Mouse (Mus musculus) spleen, postnatal 14 days (tissue): ENCODE measurements at regions not wholly inside any gene's neighbourhood (a gene's known extent, or its start where the extent isn't known, plus 50 kb on each side); places are given as distances from the start of the nearest gene placed in this dataset.
A peak's percentile ranks its signal among the peaks of the same experiment; 100 is the strongest.

Experiments used
- DNase-seq, 2 experiments: peaks; one replicate each; pipeline ENCODE4 v3.0.0; 2021 to 2022; ENCODE audit warnings: low spot score in 2 of 2

GRCm38 (mm10) chr15:59169831-59170230 lies 280.7 kb downstream of the Gm49356 start:
- no peak for DNase-seq

GRCm38 (mm10) chr15:59171120-59171519 lies 282.0 kb downstream of the Gm49356 start:
- no peak for DNase-seq

GRCm38 (mm10) chr15:59173452-59174245 lies 284.6 kb downstream of the Gm49356 start:
- no peak for DNase-seq

GRCm38 (mm10) chr15:59174246-59174751 lies 285.2 kb downstream of the Gm49356 start:
- no peak for DNase-seq

- DNase-seq, result no peak
These were observed 285.9 kb downstream of the Gm49356 start for GRCm38 (mm10) chr15:59174893-59175531.

DNA sequence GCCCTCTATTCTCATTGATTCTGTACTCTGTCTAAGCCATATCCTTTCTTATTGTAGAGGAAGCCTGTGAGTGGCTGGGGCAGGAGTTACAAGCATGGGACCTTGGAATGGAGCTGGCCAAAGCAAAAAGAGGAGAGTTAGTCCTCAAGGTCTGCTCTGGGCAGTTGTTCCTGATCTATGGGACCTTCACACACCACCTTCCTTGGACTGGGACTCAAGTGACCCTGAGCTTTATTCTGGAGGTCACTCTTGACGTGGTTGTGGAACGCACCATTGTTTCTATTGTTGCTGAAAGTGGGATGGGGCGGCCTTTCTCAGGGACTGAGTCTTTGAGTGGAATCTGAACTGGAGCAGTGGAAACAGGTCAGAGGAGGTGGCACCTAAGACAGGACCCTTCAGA lies 291.0 kb downstream of the Gm49356 start:
- DNase-seq, result no peak

DNA sequence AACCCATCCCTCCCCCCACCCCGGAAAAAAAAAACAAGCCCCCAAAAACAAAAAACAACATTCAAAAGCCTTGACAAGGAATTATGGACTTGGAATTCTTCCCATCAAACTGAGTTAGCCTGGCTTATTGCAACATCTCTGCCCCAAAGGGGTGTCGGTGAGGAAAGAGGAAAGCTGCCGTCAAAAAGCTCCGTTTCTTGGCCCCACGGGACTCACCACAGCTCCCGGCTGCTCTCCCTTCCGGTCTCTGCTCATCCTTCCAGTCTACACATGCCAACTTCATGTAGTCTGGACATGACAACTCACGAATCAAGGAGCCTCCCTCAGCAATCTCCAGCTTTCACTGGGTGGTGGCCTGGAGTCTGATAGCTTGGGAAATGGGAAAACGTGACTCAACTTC lies 295.4 kb downstream of the Gm49356 start:
- no peak for DNase-seq

GRCm38 (mm10) chr15:59187566-59187965 lies 298.5 kb downstream of the Gm49356 start:
- no peak for DNase-seq

DNA sequence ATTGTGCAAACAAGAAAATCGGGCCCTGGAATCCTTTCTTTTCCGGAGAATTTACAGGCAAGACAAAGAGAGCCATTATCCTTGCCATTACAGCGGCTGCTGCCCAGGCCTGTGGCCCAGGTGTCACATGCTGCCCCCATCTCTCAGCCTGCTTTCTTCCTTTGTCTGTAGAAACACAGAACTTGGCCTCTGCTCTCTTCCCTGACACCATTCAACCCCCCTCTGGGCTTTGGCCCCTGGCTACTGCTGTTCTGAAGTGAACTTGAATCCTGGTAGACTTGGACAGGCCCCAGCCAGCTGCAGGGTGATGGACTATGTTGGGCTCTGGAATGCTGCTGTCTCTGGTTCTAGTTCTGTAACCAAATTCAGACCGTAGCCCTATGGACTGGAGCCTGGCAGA lies 299.3 kb downstream of the Gm49356 start:
- no peak for DNase-seq

DNA sequence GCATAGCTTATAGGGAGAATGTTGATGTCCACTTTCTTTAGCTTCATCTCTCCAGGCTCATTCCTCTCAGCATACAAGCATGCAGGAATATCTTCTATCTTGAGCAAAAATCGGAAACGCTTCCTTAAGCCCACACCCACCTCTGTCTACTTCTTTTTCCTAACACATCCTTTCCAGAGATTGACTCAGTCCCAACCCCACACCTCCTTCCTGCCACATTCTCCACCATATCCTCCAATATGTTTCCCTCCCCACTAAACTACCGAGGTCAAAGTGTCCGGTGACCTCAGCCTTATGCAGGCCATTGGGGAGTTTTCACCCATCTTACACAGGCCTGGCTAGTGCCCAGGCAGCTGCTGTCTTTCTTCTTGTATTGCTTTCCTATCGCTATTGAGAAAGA lies 301.4 kb downstream of the Gm49356 start:
- no peak for DNase-seq

DNA sequence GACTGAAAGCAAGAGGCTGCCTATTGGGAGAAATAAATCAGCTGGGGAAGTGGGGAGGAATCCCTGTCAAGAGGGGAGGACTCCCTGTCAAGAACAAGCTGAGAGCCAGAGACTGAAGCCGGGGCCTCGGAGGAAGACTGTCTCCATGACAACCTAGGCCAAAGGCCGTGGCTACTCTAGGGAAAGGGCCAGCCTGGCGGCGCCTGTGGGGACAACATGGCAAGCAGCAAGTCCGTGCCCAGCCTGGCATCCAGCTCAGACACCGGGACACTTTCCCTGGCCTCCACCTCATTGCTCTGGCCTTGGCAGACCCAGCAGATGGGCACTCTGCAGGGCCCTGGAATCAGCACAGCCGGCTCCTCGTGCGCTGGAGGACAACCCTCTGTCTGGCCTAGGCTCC lies 305.3 kb downstream of the Gm49356 start:
- DNase-seq, result no peak

DNA sequence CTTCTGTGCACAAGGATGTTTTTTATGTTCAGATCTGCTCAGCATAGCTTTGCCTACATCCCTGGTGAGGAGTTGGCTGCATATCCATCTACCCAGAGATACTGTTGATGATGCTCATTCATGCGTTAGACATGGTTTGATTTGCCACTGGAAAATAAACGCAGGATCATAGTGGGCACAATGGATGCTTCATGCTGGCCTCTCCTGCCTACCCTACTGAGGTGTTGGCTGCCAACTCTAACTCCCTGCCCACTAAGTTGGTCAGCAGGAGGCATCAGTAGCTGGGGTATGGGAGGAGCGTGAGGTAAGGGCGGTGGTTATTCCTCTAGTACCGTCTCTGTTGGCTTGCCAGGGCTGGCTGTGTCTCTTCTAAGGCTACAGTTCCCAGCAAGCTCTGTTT lies 307.3 kb downstream of the Gm49356 start:
- DNase-seq, result no peak

DNA sequence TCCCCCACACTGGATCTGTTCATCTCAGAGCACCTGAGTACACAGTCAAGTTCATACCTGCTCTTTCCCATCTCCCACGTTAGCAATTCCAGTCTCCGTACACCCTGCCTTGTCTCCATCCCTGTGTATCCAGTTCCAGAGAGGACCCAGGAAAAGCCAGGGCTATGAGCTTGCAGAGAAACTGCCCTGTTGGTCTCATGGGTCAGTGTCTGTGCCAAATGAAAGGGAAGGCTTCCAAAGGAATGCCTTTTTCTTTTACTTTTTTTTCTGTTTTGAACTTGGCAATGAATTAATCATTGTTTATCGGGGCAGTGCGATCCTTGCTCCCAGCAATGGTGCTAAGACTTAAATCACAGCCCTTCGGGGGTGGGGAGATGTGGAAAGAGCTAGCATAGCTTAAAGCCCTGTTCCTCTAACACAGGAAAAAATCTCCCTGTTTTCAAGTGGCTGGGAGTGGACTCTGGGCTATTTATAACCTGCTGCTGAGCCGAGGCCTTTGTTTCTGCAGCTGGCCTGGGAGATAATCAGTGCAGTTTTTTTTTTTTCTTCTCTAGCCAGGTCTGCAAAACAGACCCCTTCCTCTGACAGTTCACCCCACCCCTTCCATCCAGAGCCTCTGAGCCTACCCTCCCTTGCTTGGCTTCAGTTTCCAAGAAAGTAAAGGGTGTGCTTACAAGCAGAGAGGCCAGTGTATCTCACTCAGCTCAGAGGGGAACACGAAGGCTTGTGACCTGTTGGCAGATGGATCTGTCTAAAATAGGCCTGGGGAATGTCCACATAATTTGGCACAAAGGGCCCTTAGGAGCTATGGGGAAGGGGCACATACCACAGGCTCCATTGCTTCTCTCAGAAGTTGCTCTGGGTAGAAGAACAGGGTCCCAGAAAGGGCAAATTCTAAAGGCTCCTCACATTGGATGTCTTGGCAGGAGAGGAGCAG lies 308.6 kb downstream of the Gm49356 start:
- DNase-seq, result no peak

DNA sequence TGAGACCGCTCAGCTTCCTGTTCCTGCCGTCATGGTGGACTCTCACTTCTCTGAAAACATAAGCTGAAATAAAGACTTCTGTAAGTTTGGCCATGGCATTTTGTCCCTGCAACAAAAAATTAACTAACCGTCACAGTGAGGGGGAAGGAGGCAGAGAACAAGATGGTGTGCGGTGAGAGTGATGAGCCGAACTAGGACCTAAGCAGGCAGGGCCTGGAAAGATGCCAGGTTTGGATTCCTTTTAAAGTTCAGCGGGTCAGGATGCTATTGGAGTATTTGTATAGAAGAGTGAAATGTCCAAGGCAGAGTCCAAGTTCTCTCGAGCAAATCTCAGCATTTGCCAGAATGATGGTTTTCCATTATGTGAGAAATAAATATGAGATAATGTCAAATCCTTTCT lies 312.3 kb downstream of the Gm49356 start:
- DNase-seq, result no peak

- no peak for DNase-seq
These were observed 313.0 kb downstream of the Gm49356 start for GRCm38 (mm10) chr15:59201894-59202670.

- DNase-seq, result no peak
These were observed 314.2 kb downstream of the Gm49356 start for GRCm38 (mm10) chr15:59203097-59203849.

- DNase-seq, result peak in 1 of 2 experiments; percentile 12
These were observed 314.9 kb downstream of the Gm49356 start for GRCm38 (mm10) chr15:59203850-59204625.

GRCm38 (mm10) chr15:59205091-59205490 lies 316.0 kb downstream of the Gm49356 start:
- no peak for DNase-seq

- DNase-seq, result no peak
These were observed 316.4 kb downstream of the Gm49356 start for GRCm38 (mm10) chr15:59205544-59205943.

- no peak for DNase-seq
These were observed 317.5 kb downstream of the Gm49356 start for GRCm38 (mm10) chr15:59206636-59207035.
